Mouse (Mus musculus): ENCODE measurements at regions not wholly inside any gene's neighbourhood (a gene's known extent, or its start where the extent isn't known, plus 50 kb on each side); places are given as distances from the start of the nearest gene placed in this dataset.

GRCm38 (mm10) chr5:69704261-69705167, 112.4 kb upstream of the Gnpda2 start:
- Histone ChIP-seq H3K4me3 (ENCODE audit: control insufficient read depth in 1 of 2, insufficient read depth in 1 of 2, low read depth in 2 of 2, low read length in 2 of 2) (no peak overlapping the region), H3K36me3 (ENCODE audit: control insufficient read depth in 1 of 2, insufficient read depth in 2 of 2, low read length in 2 of 2) (no peaks in the 10 kb centered on the region), H3K27ac (ENCODE audit: control insufficient read depth, low read depth, low read length) (no peak overlapping the region), H3K79me2 (ENCODE audit: control insufficient read depth, insufficient read depth, low read length, poor library complexity) (no peaks in the 10 kb centered on the region), H3K9ac (ENCODE audit: control insufficient read depth, low read depth, low read length, poor library complexity, severe bottlenecking) (no peak overlapping the region), H3K9me3 (replicated peaks; ENCODE audit: insufficient read depth, low read length) (no peaks in the 10 kb centered on the region), H3K4me1 (ENCODE audit: control insufficient read depth in 1 of 2, insufficient read depth in 2 of 2, low read length in 2 of 2) (no peaks in the 10 kb centered on the region), H3K27me3 (ENCODE audit: control insufficient read depth in 1 of 2, insufficient read depth in 2 of 2, low read length in 2 of 2) (no peaks in the 10 kb centered on the region)
- TF ChIP-seq UBTF (IDR thresholded peaks at IDR 0.05; ENCODE audit: borderline replicate concordance, insufficient read depth, low read depth, low read length), result no peak
- TF ChIP-seq CTCF (IDR thresholded peaks at IDR 0.05 in 2 of 3, conservative IDR thresholded peaks at IDR 0.05 in 1 of 3; ENCODE audit: control insufficient read depth in 1 of 3, insufficient read depth in 1 of 3, low read depth in 2 of 3, low read length in 3 of 3, poor library complexity in 1 of 3, severe bottlenecking in 1 of 3), result 0 out of 6 replicates have a peak, but pooled peaks of 2 of the 3 experiments have one; percentile 3 to 14
- TF ChIP-seq MYC (IDR thresholded peaks at IDR 0.05; ENCODE audit: low read depth, low read length), result no peak
- no peak for TF ChIP-seq CHD2 (IDR thresholded peaks at IDR 0.05; ENCODE audit: low read length)
- TF ChIP-seq MXI1 (IDR thresholded peaks at IDR 0.05; ENCODE audit: low read depth, low read length), result no peak
- TF ChIP-seq GABPA (IDR thresholded peaks at IDR 0.05; ENCODE audit: low read depth, low read length), result no peak
- TF ChIP-seq RAD21 (IDR thresholded peaks at IDR 0.05; ENCODE audit: low read depth, low read length), result peak; percentile 24
- peak; percentile 2 for DNase-seq (ENCODE audit: low read depth, low spot score)

- no peak overlapping the region for H3K27ac ChIP-seq (ENCODE audit: control insufficient read depth, low read depth, low read length)
- no peaks in the 10 kb centered on the region for H3K9me3 ChIP-seq (replicated peaks; ENCODE audit: insufficient read depth, low read length)
- H3K4me3 ChIP-seq (ENCODE audit: control insufficient read depth in 1 of 2, insufficient read depth in 1 of 2, low read depth in 2 of 2, low read length in 2 of 2), result no peak overlapping the region
- no peak overlapping the region for H3K9ac ChIP-seq (ENCODE audit: control insufficient read depth, low read depth, low read length, poor library complexity, severe bottlenecking)
- H3K36me3 ChIP-seq (ENCODE audit: control insufficient read depth in 1 of 2, insufficient read depth in 2 of 2, low read length in 2 of 2), result no peaks in the 10 kb centered on the region
- no peak for TF ChIP-seq E2F4 (IDR thresholded peaks at IDR 0.05; ENCODE audit: borderline replicate concordance, low read depth, low read length)
- TF ChIP-seq TCF12 (IDR thresholded peaks at IDR 0.05; ENCODE audit: low read depth, low read length), result no peak
- TF ChIP-seq RAD21 (IDR thresholded peaks at IDR 0.05; ENCODE audit: low read depth, low read length), result no peak
- no peak for TF ChIP-seq UBTF (IDR thresholded peaks at IDR 0.05; ENCODE audit: borderline replicate concordance, insufficient read depth, low read depth, low read length)
- TF ChIP-seq ELF1 (IDR thresholded peaks at IDR 0.05; ENCODE audit: low read depth, low read length), result no peak
- TF ChIP-seq MAFK (IDR thresholded peaks at IDR 0.05; ENCODE audit: borderline replicate concordance, low read depth, low read length), result no peak
- TF ChIP-seq POLR2A (IDR thresholded peaks at IDR 0.05; ENCODE audit: control insufficient read depth in 1 of 2, insufficient read depth in 1 of 2, low read depth in 1 of 2, low read length in 2 of 2, poor library complexity in 1 of 2), result no peak
- no peak for TF ChIP-seq CHD2 (IDR thresholded peaks at IDR 0.05; ENCODE audit: low read length)
- TF ChIP-seq CTCF (IDR thresholded peaks at IDR 0.05 in 2 of 3, conservative IDR thresholded peaks at IDR 0.05 in 1 of 3; ENCODE audit: control insufficient read depth in 1 of 3, insufficient read depth in 1 of 3, low read depth in 2 of 3, low read length in 3 of 3, poor library complexity in 1 of 3, severe bottlenecking in 1 of 3), result no peak
- no peaks in the 10 kb centered on the region for H3K4me1 ChIP-seq (ENCODE audit: control insufficient read depth in 1 of 2, insufficient read depth in 2 of 2, low read length in 2 of 2)
- no peaks in the 10 kb centered on the region for H3K27me3 ChIP-seq (ENCODE audit: control insufficient read depth in 1 of 2, insufficient read depth in 2 of 2, low read length in 2 of 2)
- H3K79me2 ChIP-seq (ENCODE audit: control insufficient read depth, insufficient read depth, low read length, poor library complexity), result no peaks in the 10 kb centered on the region
- DNase-seq (ENCODE audit: low read depth, low spot score), result no peak
Measured at GRCm38 (mm10) chr5:69678770-69679169, 86.6 kb upstream of the Gnpda2 start.
